In the genomic region with DNA sequence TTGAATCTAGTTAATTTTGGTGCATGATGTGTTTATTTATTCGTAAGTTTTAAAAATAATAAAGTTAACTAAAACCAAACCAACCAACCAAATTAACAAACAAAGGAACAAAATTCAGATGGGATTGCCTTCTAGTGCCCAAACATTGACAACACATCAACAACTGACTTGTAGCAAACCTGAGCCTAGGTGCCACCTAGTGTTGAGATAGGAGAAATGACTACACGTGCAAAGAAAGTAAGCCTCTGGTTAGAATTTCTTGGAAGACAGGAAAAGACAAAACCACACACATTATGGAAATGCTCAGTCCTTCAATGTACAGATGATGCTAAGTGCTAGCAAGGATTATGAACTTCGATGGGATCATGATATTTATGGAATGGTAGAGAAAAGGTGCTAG, we compare ENCODE assay signal across 22 mouse cellular contexts. TPM values are rescaled to one million over a fixed set of nuclear protein-coding genes. Genes with fewer than 3 reads are reported as not detected.
DNase-seq lines count a peak whose midpoint lies in the region; ATAC-seq and TF ChIP-seq lines count a peak whose summit lies in the region.
"Had no signal": no experiment of that assay in that cellular context is flagged by ENCODE, and none has a peak within 500 bp of the region (broad histone marks: within the 10 kb centered on the region; RNA-seq: fewer than 3 reads in every experiment).

No protein-coding gene starts in this region.

- no peaks in the 10 kb centered on the region for H3K27me3 ChIP-seq in hindbrain, postnatal 0 days (ENCODE audit: insufficient read depth, low read length)
- H3K27me3 ChIP-seq in hindbrain, embryonic 10.5 days (ENCODE audit: insufficient read depth, poor library complexity, severe bottlenecking), result no peaks in the 10 kb centered on the region
- H3K27me3 ChIP-seq in thymus, adult 2 months (ENCODE audit: control insufficient read depth, insufficient read depth, low read length), result no peaks in the 10 kb centered on the region
- H3K27me3 ChIP-seq: forebrain, embryonic 13.5 days; heart, embryonic 12.5 days; liver, embryonic 12.5 days had no signal

- TF ChIP-seq POLR2A in thymus, adult 2 months (IDR thresholded peaks at IDR 0.05; ENCODE audit: control insufficient read depth, extremely low read depth, insufficient read depth, low read length, poor library complexity), result no peak

- H3K4me1 ChIP-seq in hindbrain, postnatal 0 days (ENCODE audit: insufficient read depth, low read length), result no peaks in the 10 kb centered on the region
- H3K4me1 ChIP-seq in hindbrain, embryonic 10.5 days (replicated peaks), result no peaks in the 10 kb centered on the region
- H3K4me1 ChIP-seq in thymus, adult 2 months (replicated peaks; ENCODE audit: control insufficient read depth, insufficient read depth, low read length), result no peaks in the 10 kb centered on the region
- H3K4me1 ChIP-seq: forebrain, embryonic 13.5 days; heart, embryonic 12.5 days; limb, embryonic 10.5 days; liver, embryonic 12.5 days had no signal

- no peaks in the 10 kb centered on the region for H3K9me3 ChIP-seq in hindbrain, postnatal 0 days (ENCODE audit: low read length)
- no peaks in the 10 kb centered on the region for H3K9me3 ChIP-seq in hindbrain, embryonic 10.5 days
- H3K9me3 ChIP-seq: limb, embryonic 10.5 days; liver, embryonic 12.5 days had no signal

- ATAC-seq in hindbrain, postnatal 0 days, result no peak
- ATAC-seq: forebrain, embryonic 13.5 days; liver, embryonic 12.5 days had no signal

- H3K36me3 ChIP-seq in hindbrain, postnatal 0 days (ENCODE audit: insufficient read depth, low read length), result no peaks in the 10 kb centered on the region
- H3K36me3 ChIP-seq in hindbrain, embryonic 10.5 days, result no peaks in the 10 kb centered on the region
- no peaks in the 10 kb centered on the region for H3K36me3 ChIP-seq in thymus, adult 2 months (ENCODE audit: control insufficient read depth, insufficient read depth, low read length)
- H3K36me3 ChIP-seq: heart, embryonic 12.5 days; limb, embryonic 10.5 days; liver, embryonic 12.5 days had no signal

- H3K9ac ChIP-seq in hindbrain, postnatal 0 days (replicated peaks; ENCODE audit: low read length), result no peak overlapping the region
- H3K9ac ChIP-seq: forebrain, embryonic 13.5 days; heart, embryonic 12.5 days; liver, embryonic 12.5 days had no signal

- 0 out of 2 replicates have a peak, but pooled peaks have one; percentile 3 for TF ChIP-seq CTCF in hindbrain, postnatal 0 days (IDR thresholded peaks at IDR 0.05; ENCODE audit: low read depth)
- TF ChIP-seq CTCF in thymus, adult 2 months (IDR thresholded peaks at IDR 0.05; ENCODE audit: borderline replicate concordance, control insufficient read depth, extremely low read depth, insufficient read depth, low read length, poor library complexity), result no peak

- DNase-seq in hindbrain, postnatal 0 days (ENCODE audit: low spot score), result no peak
- no peak for DNase-seq in hindbrain, embryonic 10.5 days (ENCODE audit: low spot score)
- DNase-seq in retina, embryonic 14.5 days (ENCODE audit: low spot score), result peak; percentile 3
- no peak for DNase-seq in retina, postnatal 1 day
- DNase-seq in WW6 (ENCODE audit: low read depth, low spot score), result peak; percentile 0
- no peak for DNase-seq in left cerebral cortex, postnatal 10 days (ENCODE audit: extremely low spot score in 1 of 2, low spot score in 2 of 2)
- no peak for DNase-seq in cerebellum, postnatal 10 days
- no peak for DNase-seq in thymus, adult 2 months
- DNase-seq: adrenal gland, adult 2 months; cerebellum, adult 8-10 months; heart, postnatal 4 days; spleen, adult 18-20 months had no signal

- no peak overlapping the region for H3K27ac ChIP-seq in hindbrain, postnatal 0 days
- H3K27ac ChIP-seq in hindbrain, embryonic 10.5 days, result no peak overlapping the region
- H3K27ac ChIP-seq in thymus, adult 2 months (ENCODE audit: control insufficient read depth, insufficient read depth, low read length), result no peak overlapping the region
- H3K27ac ChIP-seq: forebrain, embryonic 13.5 days; limb, embryonic 10.5 days; liver, embryonic 12.5 days had no signal

- H3K4me2 ChIP-seq in hindbrain, postnatal 0 days (ENCODE audit: low read depth, low read length), result no peak overlapping the region
- H3K4me2 ChIP-seq: forebrain, embryonic 13.5 days; heart, embryonic 12.5 days; liver, embryonic 12.5 days had no signal

- 39% methylated on average over 3 of the region's 3 CpGs for WGBS in hindbrain, postnatal 0 days
- 37% methylated on average over 3 of the region's 3 CpGs for WGBS in hindbrain, embryonic 10.5 days
- WGBS in thymus, adult 2 months, result 50% methylated on average over 3 of the region's 3 CpGs

- no peak overlapping the region for H3K4me3 ChIP-seq in hindbrain, postnatal 0 days (ENCODE audit: low read length)
- H3K4me3 ChIP-seq in hindbrain, embryonic 10.5 days, result no peak overlapping the region
- H3K4me3 ChIP-seq in thymus, adult 2 months (ENCODE audit: control insufficient read depth, insufficient read depth, low read length), result no peak overlapping the region
- H3K4me3 ChIP-seq: forebrain, embryonic 13.5 days; heart, embryonic 12.5 days; limb, embryonic 10.5 days; liver, embryonic 12.5 days had no signal

- intact Hi-C loops in left cerebral cortex, postnatal 10 days (cut with DNase I), result no loop called here

RNA-seq across cellular contexts. Expression of a gene that starts 46.6 kb away (rescaled TPM):
- total RNA-seq in hindbrain, postnatal 0 days (2014; rRNA removed), result 0.78 TPM in 1 of 2 replicates, not detected in the other
- 0.16 and 0.23 TPM in 2 replicates for polyA plus RNA-seq in hindbrain, postnatal 0 days (2015; fragmentation: Nextera tagmentation; extraction: Ambion mirVana)
- polyA plus RNA-seq in hindbrain, embryonic 10.5 days (2016; fragmentation: Nextera tagmentation; extraction: Ambion mirVana), result 4.1 and 4.2 TPM in 2 replicates
- total RNA-seq in left cerebral cortex, postnatal 10 days (2021), result not detected
- 0.07 TPM in 1 of 2 replicates, not detected in the other for polyA plus RNA-seq in thymus, adult 2 months (2012; rRNA removed)
- total RNA-seq: adrenal gland, adult 2 months; heart, postnatal 4 days; megakaryocyte-erythroid progenitor cell, adult 5-6 weeks had no signal
- polyA plus RNA-seq: adrenal gland, adult 2 months; forebrain, embryonic 13.5 days; heart, embryonic 12.5 days; liver, embryonic 12.5 days; lung, embryonic 16.5 days had no signal

RNA-seq across cellular contexts. Expression of a gene that starts 51.2 kb away (rescaled TPM):
- 0.05 TPM in 1 of 2 replicates, not detected in the other for total RNA-seq in hindbrain, postnatal 0 days (2014; rRNA removed)
- polyA plus RNA-seq in hindbrain, postnatal 0 days (2015; fragmentation: Nextera tagmentation; extraction: Ambion mirVana), result 0.04 and 0.15 TPM in 2 replicates
- polyA plus RNA-seq in hindbrain, embryonic 10.5 days (2016; fragmentation: Nextera tagmentation; extraction: Ambion mirVana), result 34.3 and 67.3 TPM in 2 replicates
- total RNA-seq in left cerebral cortex, postnatal 10 days (2021), result not detected
- polyA plus RNA-seq in thymus, adult 2 months (2012; rRNA removed), result 0.03 TPM in 1 of 2 replicates, not detected in the other
- total RNA-seq: layer of hippocampus, adult 18-20 months; left cerebral cortex, adult 18-20 months; megakaryocyte-erythroid progenitor cell, adult 5-6 weeks; midbrain, postnatal 0 days had no signal
- polyA plus RNA-seq: thymus, postnatal 0 days had no signal

Comparison
In these comparisons a context has a peak if more than half of its experiments do, and no peak if none do; other contexts are left out.
1. DNase-seq: peak in retina, embryonic 14.5 days (single experiment) and WW6 (single experiment); none in hindbrain, postnatal 0 days (single experiment), hindbrain, embryonic 10.5 days (single experiment), retina, postnatal 1 day (single experiment), left cerebral cortex, postnatal 10 days (0 of 2), cerebellum, postnatal 10 days (0 of 2) and thymus, adult 2 months (single experiment).
2. RNA of a gene that starts 51.2 kb away (polyA plus RNA-seq): 34.3 to 67.3 TPM in hindbrain, embryonic 10.5 days; 0.04 to 0.15 TPM in hindbrain, postnatal 0 days and 0.03 TPM in thymus, adult 2 months; every median in the first group is over 10 times any median in the second.